Mouse (Mus musculus): Measurements from ENCODE around the gene Man2c1. TPM values are rescaled to one million over a fixed set of nuclear protein-coding genes. Genes with fewer than 3 reads are reported as not detected.

The Man2c1 gene
- polyA plus RNA-seq, 1 experiment from 2014 or later: 45.3 TPM

DNA sequence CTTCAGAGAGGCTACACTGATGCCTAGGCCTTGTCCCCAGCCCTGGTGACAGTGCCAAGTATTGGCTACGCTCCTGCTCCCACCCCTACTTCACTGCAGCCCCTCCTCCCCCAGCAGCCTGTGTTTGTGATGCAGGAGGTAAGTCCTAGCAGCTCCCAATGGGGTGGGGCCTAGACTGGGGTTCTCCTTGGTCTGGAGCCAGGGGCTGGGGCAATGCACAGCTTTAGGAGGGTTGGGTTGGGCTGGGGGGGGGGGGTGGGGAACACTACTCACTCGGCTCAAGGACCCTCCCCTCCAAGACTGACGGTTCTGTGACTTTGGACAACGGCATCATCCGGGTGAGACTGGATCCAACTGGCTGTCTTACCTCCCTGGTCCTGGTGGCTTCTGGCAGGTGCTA, 9.1 kb downstream of the Man2c1 start:
- H3K9me3 ChIP-seq (ENCODE audit: control insufficient read depth, low read depth, low read length): no peaks in the 10 kb centered on the region
- H3K4me2 ChIP-seq (replicated peaks; ENCODE audit: low read depth, low read length): no peak overlapping the region
- H3K4me1 ChIP-seq (ENCODE audit: control insufficient read depth, insufficient read depth, low read length): no peaks in the 10 kb centered on the region
- peaks cover 58% of the 10 kb centered on the region for H3K36me3 ChIP-seq (ENCODE audit: control insufficient read depth, insufficient read depth, low read length)
- WGBS: 87% methylated on average over 5 of the region's 5 CpGs
- H3K4me3 ChIP-seq (ENCODE audit: low read depth, low read length): no peak overlapping the region
- no peak overlapping the region for H3K9ac ChIP-seq (replicated peaks; ENCODE audit: low read depth, low read length)
- ATAC-seq (ENCODE audit: insufficient number of reproducible peaks, insufficient read depth, low FRiP score, low read depth): no peak
- no peaks in the 10 kb centered on the region for H3K27me3 ChIP-seq (ENCODE audit: control insufficient read depth, insufficient read depth, low read length)
- no peak overlapping the region for H3K27ac ChIP-seq (ENCODE audit: low read length)

DNA sequence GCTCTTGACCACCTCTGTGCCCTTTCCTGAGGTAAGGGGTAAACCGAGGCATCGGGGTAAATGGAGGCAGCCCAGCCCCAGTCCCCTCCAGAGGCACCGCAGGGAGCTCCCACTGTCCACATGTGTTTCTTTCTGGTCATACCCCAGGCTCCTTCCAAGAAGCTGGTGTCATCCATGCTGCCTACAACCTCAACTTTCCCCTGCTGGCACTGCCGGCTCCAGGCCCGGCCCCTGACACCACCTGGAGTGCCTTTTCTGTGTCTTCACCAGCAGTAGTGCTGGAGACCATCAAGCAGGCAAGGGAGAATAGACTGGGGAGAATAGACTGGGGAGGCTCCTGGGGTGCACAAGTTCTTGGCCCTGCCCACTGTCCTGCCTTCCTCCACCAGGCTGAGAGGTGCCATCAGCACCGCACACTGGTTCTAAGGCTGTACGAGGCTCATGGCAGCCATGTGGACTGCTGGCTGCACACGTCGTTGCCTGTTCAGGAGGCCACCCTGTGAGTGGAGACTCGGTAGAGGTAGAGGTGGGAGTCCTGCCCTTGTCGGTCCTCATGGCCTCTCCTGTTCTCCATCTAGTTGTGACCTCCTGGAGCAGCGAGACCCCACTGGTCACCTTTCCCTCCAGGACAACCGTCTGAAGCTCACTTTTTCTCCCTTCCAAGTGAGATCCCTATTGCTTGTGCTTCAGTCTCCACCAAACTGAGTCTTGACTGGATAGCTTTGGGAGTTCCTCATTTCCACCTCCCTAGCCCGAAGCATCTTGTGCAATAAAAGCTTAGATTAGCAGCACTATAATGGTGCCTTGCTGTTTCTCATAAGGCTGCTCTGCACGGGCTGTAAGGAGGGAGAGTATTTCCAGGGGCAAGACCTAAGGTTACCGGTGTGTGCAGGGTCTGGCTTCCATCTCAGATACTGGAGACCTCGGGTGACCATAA, 11.2 kb downstream of the Man2c1 start:
- Histone ChIP-seq H3K36me3 (ENCODE audit: control insufficient read depth, insufficient read depth, low read length) (peaks cover 49% of the 10 kb centered on the region), H3K27me3 (ENCODE audit: control insufficient read depth, insufficient read depth, low read length) (no peaks in the 10 kb centered on the region), H3K4me1 (ENCODE audit: control insufficient read depth, insufficient read depth, low read length) (no peaks in the 10 kb centered on the region), H3K9me3 (ENCODE audit: control insufficient read depth, low read depth, low read length) (no peaks in the 10 kb centered on the region), H3K9ac (replicated peaks; ENCODE audit: low read depth, low read length) (no peak overlapping the region), H3K4me2 (replicated peaks; ENCODE audit: low read depth, low read length) (no peak overlapping the region), H3K4me3 (ENCODE audit: low read depth, low read length) (no peak overlapping the region), H3K27ac (ENCODE audit: low read length) (no peak overlapping the region)
- WGBS: 88% methylated on average over 17 of the region's 17 CpGs
- no peak for ATAC-seq (ENCODE audit: insufficient number of reproducible peaks, insufficient read depth, low FRiP score, low read depth)

DNA sequence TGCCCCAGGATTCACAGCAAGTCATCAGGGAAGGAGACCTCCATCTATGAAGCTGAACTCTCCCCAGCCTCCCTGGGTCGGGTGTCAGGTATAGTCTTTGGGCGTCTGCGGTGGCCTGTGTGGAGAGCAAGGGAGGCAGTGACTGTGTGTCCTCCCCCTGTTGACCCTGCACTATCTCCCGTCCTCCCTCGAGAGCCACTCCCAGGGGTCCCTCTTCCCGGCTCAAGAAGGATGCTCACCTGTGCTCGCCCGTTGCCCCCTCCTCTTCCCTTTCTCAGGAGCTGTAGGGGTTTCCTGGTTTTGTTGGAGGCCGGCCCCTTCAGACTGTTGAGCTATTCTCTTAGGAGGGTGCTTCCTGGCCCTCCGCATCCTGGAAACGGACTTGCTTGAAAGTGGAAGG, 12.7 kb downstream of the Man2c1 start:
- peaks cover 38% of the 10 kb centered on the region for H3K36me3 ChIP-seq (ENCODE audit: control insufficient read depth, insufficient read depth, low read length)
- peaks cover 6% of the 10 kb centered on the region; the same call in 1 of the 2 replicates for H3K4me1 ChIP-seq (ENCODE audit: control insufficient read depth, insufficient read depth, low read length)
- no peak overlapping the region for H3K27ac ChIP-seq (ENCODE audit: low read length)
- H3K4me2 ChIP-seq (replicated peaks; ENCODE audit: low read depth, low read length): no peak overlapping the region
- 77% methylated on average over 11 of the region's 11 CpGs for WGBS
- no peak overlapping the region for H3K4me3 ChIP-seq (ENCODE audit: low read depth, low read length)
- H3K9ac ChIP-seq (replicated peaks; ENCODE audit: low read depth, low read length): no peak overlapping the region
- no peak for ATAC-seq (ENCODE audit: insufficient number of reproducible peaks, insufficient read depth, low FRiP score, low read depth)
- no peaks in the 10 kb centered on the region for H3K27me3 ChIP-seq (ENCODE audit: control insufficient read depth, insufficient read depth, low read length)
- H3K9me3 ChIP-seq (ENCODE audit: control insufficient read depth, low read depth, low read length): no peaks in the 10 kb centered on the region

DNA sequence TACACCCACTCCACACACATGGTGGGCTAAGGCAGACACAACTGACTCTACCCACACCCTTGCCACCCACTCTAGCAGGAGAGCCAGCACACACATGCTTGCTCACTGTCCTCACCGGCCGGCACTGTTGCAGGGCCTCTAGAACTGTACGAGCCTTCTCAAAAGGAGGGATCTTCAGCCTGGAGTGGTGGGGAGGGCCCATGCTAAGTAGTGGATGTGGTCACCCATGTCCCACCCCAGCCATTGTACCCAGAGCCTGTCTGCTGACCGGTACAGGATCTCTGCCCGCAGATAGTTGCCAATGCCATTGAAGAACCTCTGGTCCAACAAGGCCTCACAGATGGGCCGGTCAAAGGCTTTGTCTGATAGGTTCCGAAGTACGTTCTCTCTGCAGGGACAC, 14.3 kb downstream of the Man2c1 start:
- H3K27ac ChIP-seq (ENCODE audit: low read length): no peak overlapping the region
- no peaks in the 10 kb centered on the region for H3K9me3 ChIP-seq (ENCODE audit: control insufficient read depth, low read depth, low read length)
- H3K27me3 ChIP-seq (ENCODE audit: control insufficient read depth, insufficient read depth, low read length): no peaks in the 10 kb centered on the region
- no peak overlapping the region for H3K4me2 ChIP-seq (replicated peaks; ENCODE audit: low read depth, low read length)
- no peak overlapping the region for H3K9ac ChIP-seq (replicated peaks; ENCODE audit: low read depth, low read length)
- H3K4me1 ChIP-seq (ENCODE audit: control insufficient read depth, insufficient read depth, low read length): peaks cover 6% of the 10 kb centered on the region; the same call in 1 of the 2 replicates
- peaks cover 30% of the 10 kb centered on the region for H3K36me3 ChIP-seq (ENCODE audit: control insufficient read depth, insufficient read depth, low read length)
- no peak overlapping the region for H3K4me3 ChIP-seq (ENCODE audit: low read depth, low read length)
- ATAC-seq (ENCODE audit: insufficient number of reproducible peaks, insufficient read depth, low FRiP score, low read depth): no peak
- WGBS: 92% methylated on average over 8 of the region's 8 CpGs

DNA sequence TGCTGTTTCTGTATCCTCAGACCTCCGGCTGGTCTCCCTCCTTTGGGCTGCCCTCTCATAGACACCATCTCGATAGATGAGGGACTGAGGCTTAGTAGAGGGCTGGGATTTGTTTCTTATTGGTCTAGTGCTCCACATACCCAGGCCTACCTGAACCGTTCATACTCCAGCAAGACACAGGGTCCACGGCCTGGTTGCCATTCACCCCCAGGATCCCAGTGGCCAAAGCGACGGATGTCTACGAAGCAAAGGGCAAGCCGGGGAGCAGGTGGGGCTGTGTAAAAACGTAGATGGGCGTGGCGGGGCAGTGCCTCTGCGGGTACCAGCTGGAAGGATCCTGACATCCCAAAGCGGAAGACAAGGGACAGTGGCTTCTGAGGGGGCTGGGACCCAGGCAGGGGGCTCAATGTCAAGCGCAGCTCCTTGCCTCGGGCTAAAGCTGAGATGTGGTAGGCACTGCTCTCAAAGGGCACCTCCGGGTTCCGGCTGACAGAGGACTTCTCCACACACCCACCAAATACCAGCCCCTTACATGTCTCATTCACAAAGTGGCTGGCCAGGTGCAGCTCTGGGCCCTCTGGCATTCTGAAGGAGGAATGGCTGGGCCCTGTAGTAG, 16.1 kb downstream of the Man2c1 start:
- H3K9me3 ChIP-seq (ENCODE audit: control insufficient read depth, low read depth, low read length): no peaks in the 10 kb centered on the region
- 81% methylated on average over 17 of the region's 17 CpGs for WGBS
- H3K27ac ChIP-seq (ENCODE audit: low read length): no peak overlapping the region
- H3K4me2 ChIP-seq (replicated peaks; ENCODE audit: low read depth, low read length): peak overlapping the region; percentile 69
- no peak overlapping the region for H3K9ac ChIP-seq (replicated peaks; ENCODE audit: low read depth, low read length)
- H3K36me3 ChIP-seq (ENCODE audit: control insufficient read depth, insufficient read depth, low read length): peaks cover 13% of the 10 kb centered on the region; the same call in 1 of the 2 replicates
- H3K4me3 ChIP-seq (ENCODE audit: low read depth, low read length): 0 out of 2 replicates have a peak overlapping the region, but pooled peaks have one; percentile 45
- peaks cover 6% of the 10 kb centered on the region; the same call in 1 of the 2 replicates for H3K4me1 ChIP-seq (ENCODE audit: control insufficient read depth, insufficient read depth, low read length)
- ATAC-seq (ENCODE audit: insufficient number of reproducible peaks, insufficient read depth, low FRiP score, low read depth): no peak
- no peaks in the 10 kb centered on the region for H3K27me3 ChIP-seq (ENCODE audit: control insufficient read depth, insufficient read depth, low read length)

DNA sequence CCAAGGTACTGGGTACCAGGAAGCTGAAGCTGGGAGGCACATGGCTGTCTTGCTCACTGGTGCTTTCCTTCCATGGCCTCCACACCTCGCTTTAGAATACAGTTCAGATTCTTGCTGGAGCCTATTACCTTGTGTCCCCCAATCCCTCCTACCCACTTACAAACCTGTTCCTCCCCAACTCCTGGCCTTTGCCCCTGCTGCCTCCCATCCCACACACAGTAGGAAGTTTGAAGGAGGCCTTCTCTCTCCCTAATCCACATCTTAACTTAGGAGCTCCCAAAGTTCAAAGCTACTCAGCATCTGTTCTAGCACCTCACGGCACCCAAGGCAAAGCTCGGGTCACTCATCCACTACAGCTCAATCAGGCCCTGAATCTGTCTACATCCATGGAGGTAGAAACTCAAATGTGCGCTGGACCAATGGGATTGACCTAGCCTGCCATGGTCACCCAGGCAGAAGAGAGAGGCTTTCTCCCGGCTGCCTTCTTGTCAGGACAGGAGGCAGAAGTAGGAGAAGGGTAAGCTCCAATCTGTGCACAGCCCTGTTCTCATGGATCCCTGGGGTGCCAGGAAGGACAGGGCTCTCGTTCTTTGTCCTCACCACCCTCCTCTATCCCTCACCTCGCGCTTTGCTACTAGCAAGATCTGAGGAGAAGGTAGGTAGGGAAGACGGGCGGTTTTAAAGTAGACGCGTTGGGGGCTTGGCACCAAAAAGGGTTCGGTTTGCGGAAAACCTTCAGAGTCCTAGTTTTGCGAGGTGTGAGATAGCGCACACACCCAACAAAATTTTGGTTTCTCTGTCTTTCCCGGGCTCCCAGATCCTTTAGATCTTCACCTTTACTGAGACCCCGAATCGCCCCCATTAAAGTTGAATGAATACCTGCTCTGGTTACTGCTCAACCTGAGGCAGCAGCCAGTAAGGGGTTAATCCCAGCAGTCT, 17.0 kb downstream of the Man2c1 start:
- peak overlapping the region; percentile 36 for H3K9ac ChIP-seq (replicated peaks; ENCODE audit: low read depth, low read length)
- H3K4me3 ChIP-seq (ENCODE audit: low read depth, low read length): peak overlapping the region; percentile 45
- WGBS: 9% methylated on average over 19 of the region's 19 CpGs
- peak overlapping the region; percentile 69 for H3K4me2 ChIP-seq (replicated peaks; ENCODE audit: low read depth, low read length)
- H3K36me3 ChIP-seq (ENCODE audit: control insufficient read depth, insufficient read depth, low read length): peaks cover 6% of the 10 kb centered on the region; the same call in 1 of the 2 replicates
- no peak for ATAC-seq (ENCODE audit: insufficient number of reproducible peaks, insufficient read depth, low FRiP score, low read depth)
- peaks cover 6% of the 10 kb centered on the region; the same call in 1 of the 2 replicates for H3K4me1 ChIP-seq (ENCODE audit: control insufficient read depth, insufficient read depth, low read length)
- H3K27ac ChIP-seq (ENCODE audit: low read length): peak overlapping the region; percentile 82
- no peaks in the 10 kb centered on the region for H3K27me3 ChIP-seq (ENCODE audit: control insufficient read depth, insufficient read depth, low read length)
- no peaks in the 10 kb centered on the region for H3K9me3 ChIP-seq (ENCODE audit: control insufficient read depth, low read depth, low read length)

DNA sequence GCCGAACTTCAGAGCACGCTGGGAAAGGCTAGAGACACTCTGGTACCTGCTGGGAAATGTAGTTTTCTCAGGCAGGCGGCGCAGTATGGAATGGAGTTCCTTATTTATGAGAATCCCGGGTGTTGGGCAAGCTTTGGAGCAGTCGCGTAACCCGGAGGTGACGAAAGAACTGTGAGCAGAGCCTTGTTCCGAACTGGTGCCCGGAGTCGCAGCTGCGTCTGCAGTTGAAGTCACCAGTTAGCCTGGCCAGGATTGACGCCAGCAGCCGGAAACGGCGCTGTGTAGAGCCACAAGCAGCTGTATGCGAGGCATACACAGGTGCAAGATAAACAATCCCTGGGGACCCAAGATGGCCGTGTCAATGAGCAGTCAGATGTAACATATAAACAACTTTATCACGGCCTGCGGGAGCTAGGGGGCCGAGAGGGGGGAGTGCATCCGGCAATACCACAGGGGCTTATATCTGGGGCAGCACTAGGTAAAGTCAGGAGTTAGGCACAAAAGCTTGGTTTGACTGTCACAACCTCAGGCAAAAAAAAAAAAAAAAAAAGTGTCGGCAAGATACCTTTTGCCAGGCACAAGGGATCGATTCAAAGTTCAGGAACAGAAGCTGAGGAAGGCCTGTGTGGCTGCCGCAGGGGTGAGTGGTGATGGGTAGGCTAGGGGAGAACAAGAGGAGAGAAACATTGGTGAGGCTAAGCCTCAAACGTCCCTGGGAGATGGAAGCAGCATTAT, 17.8 kb downstream of the Man2c1 start, which contains the start of gene Neil1:
Gene Neil1 (minus strand): TSS at position 162 of the 735 bp plus-strand sequence.
- under 1% methylated on average over 27 of the region's 27 CpGs for WGBS
- H3K9ac ChIP-seq (replicated peaks; ENCODE audit: low read depth, low read length): peak within 1 kb of the TSS; percentile 36
- H3K4me1 ChIP-seq (ENCODE audit: control insufficient read depth, insufficient read depth, low read length): peaks cover 6% of the 10 kb centered on the region; the same call in 1 of the 2 replicates
- peak within 1 kb of the TSS; percentile 69 for H3K4me2 ChIP-seq (replicated peaks; ENCODE audit: low read depth, low read length)
- H3K9me3 ChIP-seq (ENCODE audit: control insufficient read depth, low read depth, low read length): no peaks in the 10 kb centered on the region
- H3K27me3 ChIP-seq (ENCODE audit: control insufficient read depth, insufficient read depth, low read length): no peaks in the 10 kb centered on the region
- H3K4me3 ChIP-seq (ENCODE audit: low read depth, low read length): peak within 1 kb of the TSS; percentile 45
- peak; percentile 89 for ATAC-seq (ENCODE audit: insufficient number of reproducible peaks, insufficient read depth, low FRiP score, low read depth)
- H3K27ac ChIP-seq (ENCODE audit: low read length): peak within 1 kb of the TSS; percentile 82
- H3K36me3 ChIP-seq (ENCODE audit: control insufficient read depth, insufficient read depth, low read length): peaks cover 4% of the 10 kb centered on the region; the same call in 1 of the 2 replicates
